Mouse (Mus musculus) liver, adult 2 months (tissue): ENCODE data around the gene Tmem37. TPM values are rescaled to one million over a fixed set of nuclear protein-coding genes. Genes with fewer than 3 reads are reported as not detected.

Experiments
- DNase-seq: peaks from one replicate; pipeline ENCODE4 v3.0.0-alpha.2; 2011; ENCODE audit warnings: low read depth, low spot score; ENCODE audit errors: extremely low read depth
- H3K27ac ChIP-seq: fragments of 200-500 bp; replicated peaks from 2 replicates; pipeline ENCODE4 v1.5.1; 2012; ENCODE audit warnings: low read depth, mild to moderate bottlenecking, control low read depth, inconsistent platforms, low read length; ENCODE audit not compliant: insufficient read depth
- H3K27me3 ChIP-seq: fragments of 200-500 bp; 2 replicates; pipeline ENCODE4 v1.6.1; 2012; ENCODE audit warnings: mild to moderate bottlenecking, moderate library complexity, low read length, inconsistent platforms; ENCODE audit not compliant: control insufficient read depth, insufficient read depth
- H3K36me3 ChIP-seq: fragments of 200-500 bp; 2 replicates; pipeline ENCODE4 v1.6.1; 2012; ENCODE audit warnings: low read length, inconsistent platforms; ENCODE audit not compliant: control insufficient read depth, insufficient read depth
- H3K4me1 ChIP-seq: fragments of 200-500 bp; 2 replicates; pipeline ENCODE4 v1.6.1; 2011; ENCODE audit warnings: low read length; ENCODE audit not compliant: control insufficient read depth, insufficient read depth
- H3K4me3 ChIP-seq: fragments of 200-500 bp; 2 replicates; pipeline ENCODE4 v1.5.1; 2011; ENCODE audit warnings: low read depth, mild to moderate bottlenecking, control low read depth, low read length, moderate library complexity; ENCODE audit not compliant: insufficient read depth
- H3K79me2 ChIP-seq: fragments of 200-500 bp; 2 replicates; pipeline ENCODE4 v1.6.1; 2012; ENCODE audit warnings: inconsistent platforms, mild to moderate bottlenecking, low read length, moderate library complexity; ENCODE audit not compliant: control insufficient read depth, insufficient read depth
- H3K9ac ChIP-seq: fragments of 200-500 bp; 2 replicates; pipeline ENCODE4 v1.6.1; 2012; ENCODE audit warnings: low read depth, mild to moderate bottlenecking, control low read depth, inconsistent platforms, low read length
- CTCF ChIP-seq: fragments of 200-500 bp; IDR thresholded peaks from 2 replicates; pipeline ENCODE4 v1.5.1; 2011; ENCODE audit warnings: low read depth, low read length, control low read depth
- POLR2A ChIP-seq: fragments of 200-500 bp; IDR thresholded peaks from 2 replicates; pipeline ENCODE4 v1.6.1; 2011; ENCODE audit warnings: low read length, control low read depth; ENCODE audit not compliant: insufficient read depth; ENCODE audit errors: extremely low read depth
- WGBS: fragments of 180-500 bp; shearing (Covaris S2); methylation state at CpG from one replicate; pipeline ENCODE4 v1.1.7; 2018; 5-methylcytosine and 5-hydroxymethylcytosine counted together
- polyA plus RNA-seq: library from polyadenylated mRNA; depleted of rRNA; stranded (reverse); fragments of >200 nt; gene quantifications from 2 replicates; pipeline ENCODE4 v1.2.3, GENCODE M21; 2012; rRNA removed
- total RNA-seq: library from RNA; depleted of rRNA; stranded (reverse); fragments of >200 nt; gene quantifications from 2 replicates; pipeline ENCODE4 v1.2.3, GENCODE M21; 2014; rRNA removed

Gene Tmem37
- total and polyA plus RNA-seq, 2 experiments, result 64.9 to 172 TPM

DNA sequence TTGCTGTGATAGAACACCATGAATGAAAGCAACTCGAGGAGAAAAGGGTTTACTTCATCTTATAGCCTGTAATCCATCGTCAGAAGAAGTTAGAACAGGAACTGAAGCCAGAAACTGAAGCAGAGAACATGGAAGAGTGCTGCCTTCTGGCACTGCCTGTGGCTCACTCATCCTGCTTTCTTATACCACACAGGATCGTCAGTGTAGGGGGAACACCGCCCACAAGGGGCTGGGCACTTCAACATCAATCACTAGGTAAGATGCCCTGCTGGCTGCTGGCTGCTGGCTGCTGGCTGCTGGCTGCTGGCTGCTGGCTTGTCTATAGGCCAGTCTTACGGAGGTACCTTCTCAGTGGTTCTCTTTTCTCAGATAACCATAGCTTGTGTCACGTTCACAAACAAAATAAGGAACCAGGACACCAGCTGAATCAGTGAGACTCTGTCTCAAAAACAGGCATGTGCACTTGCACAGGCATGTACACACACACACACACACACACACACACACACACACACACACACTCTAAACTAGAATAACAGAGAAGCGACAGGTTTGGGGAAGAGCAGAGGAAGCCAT lies 53.5 kb downstream of the Tmem37 start:
- H3K79me2 ChIP-seq, result no peaks in the 10 kb centered on the region
- no peaks in the 10 kb centered on the region for H3K27me3 ChIP-seq
- no peak overlapping the region for H3K27ac ChIP-seq
- WGBS, result 67% methylated on average over 7 of the region's 7 CpGs
- peaks cover 2% of the 10 kb centered on the region; the same call in 1 of the 2 replicates for H3K4me1 ChIP-seq
- no peak for TF ChIP-seq POLR2A
- no peak overlapping the region for H3K9ac ChIP-seq
- DNase-seq, result no peak
- H3K4me3 ChIP-seq, result no peak overlapping the region
- H3K36me3 ChIP-seq, result no peaks in the 10 kb centered on the region

- Histone ChIP-seq H3K4me1 (no peaks in the 10 kb centered on the region), H3K27ac (no peak overlapping the region), H3K4me3 (no peak overlapping the region), H3K27me3 (no peaks in the 10 kb centered on the region), H3K36me3 (no peaks in the 10 kb centered on the region), H3K9ac (no peak overlapping the region), H3K79me2 (no peaks in the 10 kb centered on the region)
- whole genome bisulfite sequencing, result 81% methylated on average over 12 of the region's 12 CpGs
- no peak for DNase-seq
- TF ChIP-seq CTCF (no peak), POLR2A (no peak)
These were observed 54.4 kb downstream of the Tmem37 start for GRCm38 (mm10) chr1:120019428-120019827.

GRCm38 (mm10) chr1:120018900-120019299 lies 55.0 kb downstream of the Tmem37 start:
- 70% methylated on average over 3 of the region's 3 CpGs for WGBS
- TF ChIP-seq CTCF (no peak), POLR2A (no peak)

More at GRCm38 (mm10) chr1:120018900-120019299, 55.0 kb downstream of the Tmem37 start:
- Histone ChIP-seq H3K4me1 (no peaks in the 10 kb centered on the region), H3K27me3 (no peaks in the 10 kb centered on the region), H3K9ac (no peak overlapping the region), H3K36me3 (no peaks in the 10 kb centered on the region), H3K27ac (no peak overlapping the region), H3K4me3 (no peak overlapping the region), H3K79me2 (no peaks in the 10 kb centered on the region)
- no peak for DNase-seq

Other genes starting within 250 kb of the Tmem37 start
- gene Ptpn4, start 236.5 kb downstream of the Tmem37 start, total RNA-seq, result 6.1 and 6.6 TPM in 2 replicates
- 1.2 and 1.6 TPM in 2 replicates for gene Ptpn4, start 236.5 kb downstream of the Tmem37 start, polyA plus RNA-seq
- 4.0 and 4.4 TPM in 2 replicates for gene Tmem177, start 160.9 kb downstream of the Tmem37 start, total RNA-seq
- gene Tmem177, start 160.9 kb downstream of the Tmem37 start, polyA plus RNA-seq, result 4.1 and 4.9 TPM in 2 replicates
- not detected in 2 replicates for gene Cfap221, start 76.8 kb downstream of the Tmem37 start, total RNA-seq
- gene Cfap221, start 76.8 kb downstream of the Tmem37 start, polyA plus RNA-seq, result not detected in 2 replicates
- gene Sctr, start 67.2 kb downstream of the Tmem37 start, total RNA-seq, result not detected in 2 replicates
- 0.04 TPM in 1 of 2 replicates, not detected in the other for gene Sctr, start 67.2 kb downstream of the Tmem37 start, polyA plus RNA-seq
- 1,543 and 1,850 TPM in 2 replicates for gene Dbi, start 47.0 kb upstream of the Tmem37 start, total RNA-seq
- 1,631 and 1,632 TPM in 2 replicates for gene Dbi, start 47.0 kb upstream of the Tmem37 start, polyA plus RNA-seq
- 1.3 and 1.4 TPM in 2 replicates for gene 3110009E18Rik, start 47.1 kb upstream of the Tmem37 start, total RNA-seq
- gene 3110009E18Rik, start 47.1 kb upstream of the Tmem37 start, polyA plus RNA-seq, result 0.61 and 0.65 TPM in 2 replicates
- 7.5 and 11.9 TPM in 2 replicates for gene Steap3, start 198.6 kb upstream of the Tmem37 start, total RNA-seq
- gene Steap3, start 198.6 kb upstream of the Tmem37 start, polyA plus RNA-seq, result 33.3 and 41.0 TPM in 2 replicates